Mouse (Mus musculus): ENCODE measurements at regions not wholly inside any gene's neighbourhood (a gene's known extent, or its start where the extent isn't known, plus 50 kb on each side); places are given as distances from the start of the nearest gene placed in this dataset.

GRCm38 (mm10) chr13:39351606-39352005 is 390.9 kb upstream of the Slc35b3 start:
- DNase-seq: no peak

- no peak for DNase-seq
Measured at GRCm38 (mm10) chr13:39350668-39351067, 390.0 kb upstream of the Slc35b3 start.

GRCm38 (mm10) chr13:39347761-39348160 is 387.1 kb upstream of the Slc35b3 start:
- DNase-seq: no peak

- no peak for DNase-seq
Measured at GRCm38 (mm10) chr13:39334874-39335273, 374.2 kb upstream of the Slc35b3 start.

- no peak for DNase-seq
Measured at GRCm38 (mm10) chr13:39329794-39330193, 369.1 kb upstream of the Slc35b3 start.

- DNase-seq: no peak
Measured at GRCm38 (mm10) chr13:39326176-39326575, 365.5 kb upstream of the Slc35b3 start.

GRCm38 (mm10) chr13:39321111-39321510 is 360.4 kb upstream of the Slc35b3 start:
- DNase-seq: no peak

- DNase-seq: no peak
Measured at GRCm38 (mm10) chr13:39309758-39310157, 349.1 kb upstream of the Slc35b3 start.

GRCm38 (mm10) chr13:39307845-39308244 is 347.2 kb upstream of the Slc35b3 start:
- no peak for DNase-seq

- no peak for DNase-seq
Measured at GRCm38 (mm10) chr13:39306851-39307250, 346.2 kb upstream of the Slc35b3 start.

- no peak for DNase-seq
Measured at GRCm38 (mm10) chr13:39297129-39297528, 336.5 kb upstream of the Slc35b3 start.

GRCm38 (mm10) chr13:39290216-39290960 is 329.7 kb upstream of the Slc35b3 start:
- no peak for DNase-seq

- DNase-seq: no peak
Measured at GRCm38 (mm10) chr13:39282272-39282671, 321.6 kb upstream of the Slc35b3 start.

- no peak for DNase-seq
Measured at GRCm38 (mm10) chr13:39278101-39278500, 317.4 kb upstream of the Slc35b3 start.

GRCm38 (mm10) chr13:39266024-39266423 is 305.3 kb upstream of the Slc35b3 start:
- no peak for DNase-seq

GRCm38 (mm10) chr13:39256708-39257107 is 296.0 kb upstream of the Slc35b3 start:
- no peak for DNase-seq

GRCm38 (mm10) chr13:39255338-39255737 is 294.7 kb upstream of the Slc35b3 start:
- no peak for DNase-seq

GRCm38 (mm10) chr13:39252591-39252990 is 291.9 kb upstream of the Slc35b3 start:
- peak; percentile 33 for DNase-seq

GRCm38 (mm10) chr13:39250096-39250495 is 289.4 kb upstream of the Slc35b3 start:
- DNase-seq: no peak

GRCm38 (mm10) chr13:39226829-39227228 is 266.2 kb upstream of the Slc35b3 start:
- no peak for DNase-seq

- DNase-seq: no peak
Measured at GRCm38 (mm10) chr13:39225651-39226050, 265.0 kb upstream of the Slc35b3 start.

- no peak for DNase-seq
Measured at GRCm38 (mm10) chr13:39211076-39211475, 250.4 kb upstream of the Slc35b3 start.

GRCm38 (mm10) chr13:39183715-39184179 is 223.1 kb upstream of the Slc35b3 start:
- no peak for DNase-seq

- DNase-seq: no peak
Measured at GRCm38 (mm10) chr13:39161980-39162379, 201.3 kb upstream of the Slc35b3 start.

All from adrenal gland, adult 2 months (tissue).